Mouse (Mus musculus) common myeloid progenitor, adult 5-6 weeks (primary cell): Measurements from ENCODE around the gene Cxcr5. TPM values are rescaled to one million over a fixed set of nuclear protein-coding genes. Genes with fewer than 3 reads are reported as not detected.

Source experiments
- total RNA-seq: library from RNA; stranded (forward); fragments of 200-1000, 187-1606 nt; gene quantifications from 2 replicates; pipeline ENCODE4 v1.2.3, GENCODE M21; 2017

Cxcr5 gene
- total RNA-seq, 1 experiment from 2014 or later: not detected

Other genes starting within 250 kb of the Cxcr5 start
- gene C2cd2l, start 241.6 kb downstream of the Cxcr5 start, total RNA-seq: 2.1 and 4.4 TPM in 2 replicates
- gene Dpagt1, start 235.9 kb downstream of the Cxcr5 start, total RNA-seq: 10.6 and 14.2 TPM in 2 replicates
- 286 and 311 TPM in 2 replicates for gene H2afx, start 227.2 kb downstream of the Cxcr5 start, total RNA-seq
- 71.4 and 73.7 TPM in 2 replicates for gene Hmbs, start 217.6 kb downstream of the Cxcr5 start, total RNA-seq
- gene Vps11, start 200.2 kb downstream of the Cxcr5 start, total RNA-seq: 16.9 and 18.6 TPM in 2 replicates
- gene Hyou1, start 182.4 kb downstream of the Cxcr5 start, total RNA-seq: 90.4 and 99.1 TPM in 2 replicates
- 15.7 and 26.1 TPM in 2 replicates for gene Slc37a4, start 165.0 kb downstream of the Cxcr5 start, total RNA-seq
- 2,354 and 2,766 TPM in 2 replicates for gene Rps25, start 154.7 kb downstream of the Cxcr5 start, total RNA-seq
- 29.5 and 39.8 TPM in 2 replicates for gene Trappc4, start 154.3 kb downstream of the Cxcr5 start, total RNA-seq
- 18.8 and 35.2 TPM in 2 replicates for gene Ccdc84, start 143.3 kb downstream of the Cxcr5 start, total RNA-seq
- gene Foxr1, start 120.7 kb downstream of the Cxcr5 start, total RNA-seq: not detected in 2 replicates
- gene Upk2, start 106.9 kb downstream of the Cxcr5 start, total RNA-seq: not detected in 2 replicates
- 3.1 and 5.7 TPM in 2 replicates for gene Bcl9l, start 79.1 kb downstream of the Cxcr5 start, total RNA-seq
- 101 and 143 TPM in 2 replicates for gene Ddx6, start 43.0 kb upstream of the Cxcr5 start, total RNA-seq
- not detected in 2 replicates for gene Treh, start 111.4 kb upstream of the Cxcr5 start, total RNA-seq
- gene Phldb1, start 173.3 kb upstream of the Cxcr5 start, total RNA-seq: 7.9 and 9.5 TPM in 2 replicates
- gene Arcn1, start 206.0 kb upstream of the Cxcr5 start, total RNA-seq: 167 and 196 TPM in 2 replicates
- gene Ift46, start 206.0 kb upstream of the Cxcr5 start, total RNA-seq: 26.1 and 37.7 TPM in 2 replicates
- gene Tmem25, start 237.4 kb upstream of the Cxcr5 start, total RNA-seq: 0.44 and 1.4 TPM in 2 replicates
- not detected in 2 replicates for gene Ttc36, start 241.2 kb upstream of the Cxcr5 start, total RNA-seq